Mouse (Mus musculus) B cell, adult (primary cell): Measurements from ENCODE around the gene Blcap. TPM values are rescaled to one million over a fixed set of nuclear protein-coding genes. Genes with fewer than 3 reads are reported as not detected.

ENCODE experiments used
- total RNA-seq: library from RNA; stranded (reverse); gene quantifications from 4 replicates; pipeline ENCODE4 v1.2.4, GENCODE M21; 2023; ENCODE audit not compliant: inconsistent age

The Blcap gene
- total RNA-seq: 25.8 to 31.4 TPM (median 29.7 TPM) in 4 replicates

DNA sequence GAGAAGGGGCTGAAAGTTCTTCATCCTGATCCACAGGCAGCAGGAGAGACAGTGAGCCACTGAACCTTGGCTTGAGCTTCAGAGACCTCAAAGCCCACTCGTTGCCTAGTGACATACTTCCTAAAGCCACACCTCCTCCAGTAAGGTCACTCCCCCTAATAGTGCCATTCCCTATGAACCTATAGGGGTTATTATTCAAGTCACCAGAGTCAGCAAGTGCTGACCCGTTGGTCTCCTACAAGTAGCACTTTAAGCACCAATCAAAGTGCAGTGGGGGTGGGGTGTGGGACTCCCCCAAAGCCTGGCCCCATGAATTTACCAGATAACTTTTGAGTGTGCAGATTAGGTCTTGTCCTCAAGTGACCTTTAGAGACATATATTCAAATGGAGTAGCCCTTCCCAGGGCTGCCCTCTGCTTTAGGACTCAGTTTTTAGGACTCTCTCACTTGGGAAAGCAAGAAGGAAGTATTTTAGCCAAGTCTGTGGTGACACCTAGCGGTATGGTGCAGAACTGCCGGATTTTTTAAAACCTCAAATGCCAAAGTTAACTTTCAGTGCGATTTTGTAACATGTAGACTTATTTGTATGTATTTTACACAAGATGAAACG is at the start of gene Blcap:
Blcap (minus strand) TSS at position 51 of the 609 bp plus-strand sequence.

DNA sequence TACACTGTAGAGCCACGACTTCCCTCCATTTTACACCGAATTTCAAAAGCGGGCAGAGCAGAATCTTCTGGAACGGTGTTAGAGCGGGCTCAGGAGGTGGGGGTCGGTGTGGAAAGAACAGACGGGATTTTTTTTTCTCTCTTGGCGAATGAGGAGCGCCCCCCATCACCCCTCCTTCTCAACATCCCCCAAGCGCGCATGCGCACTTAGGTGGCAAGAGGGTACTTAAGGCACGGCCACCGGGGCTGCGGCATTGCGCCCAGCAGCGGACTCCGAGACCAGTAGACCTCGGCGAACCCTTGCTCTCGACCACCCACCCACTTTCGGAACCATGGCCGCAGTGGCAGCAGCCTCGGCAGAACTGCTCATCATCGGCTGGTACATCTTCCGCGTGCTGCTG is 11.2 kb downstream of the Blcap start, which contains the start of gene Nnat:
Nnat (plus strand) TSS at position 221 of the 400 bp plus-strand sequence.

Other genes with a start within 250 kb of the Blcap start
- not detected in 4 replicates for gene Ghrh, start 223.8 kb downstream of the Blcap start, total RNA-seq
- 16.8 to 22.1 TPM (median 21.1 TPM) in 4 replicates for gene Manbal, start 203.7 kb downstream of the Blcap start, total RNA-seq
- 1.5 to 2.1 TPM (median 1.8 TPM) in 4 replicates for gene Src, start 152.8 kb downstream of the Blcap start, total RNA-seq
- not detected in 4 replicates for gene Nnat, start 11.2 kb downstream of the Blcap start, total RNA-seq
- gene Ctnnbl1, start 166.1 kb upstream of the Blcap start, total RNA-seq: 29.3 to 33.4 TPM (median 32.4 TPM) in 4 replicates